Mouse (Mus musculus): Measurements from ENCODE around the gene Il31ra.

The Il31ra gene

GRCm38 (mm10) chr13:112556501-112556900 lies 37.7 kb downstream of the Il31ra start:
- no peak for DNase-seq

GRCm38 (mm10) chr13:112553304-112553703 lies 40.9 kb downstream of the Il31ra start:
- no peak for DNase-seq

GRCm38 (mm10) chr13:112551641-112552548 lies 42.3 kb downstream of the Il31ra start:
- DNase-seq: no peak

- DNase-seq: no peak
Observed at GRCm38 (mm10) chr13:112541223-112541975, 52.8 kb downstream of the Il31ra start.

- DNase-seq: no peak
Observed at GRCm38 (mm10) chr13:112540616-112541015, 53.5 kb downstream of the Il31ra start.

- DNase-seq: no peak
Observed at GRCm38 (mm10) chr13:112537065-112537464, 57.1 kb downstream of the Il31ra start.

GRCm38 (mm10) chr13:112536611-112537010 lies 57.5 kb downstream of the Il31ra start:
- DNase-seq: no peak

GRCm38 (mm10) chr13:112533556-112533955 lies 60.6 kb downstream of the Il31ra start:
- DNase-seq: peak; percentile 27 to 30

GRCm38 (mm10) chr13:112532235-112532634 lies 61.9 kb downstream of the Il31ra start:
- no peak for DNase-seq

GRCm38 (mm10) chr13:112529893-112530292 lies 64.3 kb downstream of the Il31ra start:
- peak; percentile 60 to 80 for DNase-seq

GRCm38 (mm10) chr13:112527186-112527585 lies 67.0 kb downstream of the Il31ra start:
- DNase-seq: no peak

GRCm38 (mm10) chr13:112523346-112523970 lies 70.7 kb downstream of the Il31ra start:
- DNase-seq: no peak

- DNase-seq: no peak
Observed at GRCm38 (mm10) chr13:112522896-112523295, 71.3 kb downstream of the Il31ra start.

GRCm38 (mm10) chr13:112522261-112522660 lies 71.9 kb downstream of the Il31ra start:
- DNase-seq: no peak

- no peak for DNase-seq
Observed at GRCm38 (mm10) chr13:112514546-112514945, 79.6 kb downstream of the Il31ra start.

- DNase-seq: no peak
Observed at GRCm38 (mm10) chr13:112512824-112513223, 81.3 kb downstream of the Il31ra start.

- no peak for DNase-seq
Observed at GRCm38 (mm10) chr13:112511810-112512209, 82.3 kb downstream of the Il31ra start.

GRCm38 (mm10) chr13:112511261-112511660 lies 82.9 kb downstream of the Il31ra start:
- DNase-seq: peak in 1 of 2 experiments; percentile 43

GRCm38 (mm10) chr13:112510437-112511212 lies 83.5 kb downstream of the Il31ra start:
- DNase-seq: no peak

GRCm38 (mm10) chr13:112509465-112509864 lies 84.7 kb downstream of the Il31ra start:
- DNase-seq: peak; percentile 47 to 74

GRCm38 (mm10) chr13:112508487-112508886 lies 85.7 kb downstream of the Il31ra start:
- no peak for DNase-seq

GRCm38 (mm10) chr13:112507691-112508090 lies 86.5 kb downstream of the Il31ra start:
- no peak for DNase-seq
